Mouse (Mus musculus): ENCODE results near the gene Ugt1a8.
A peak's percentile ranks its signal among the peaks of the same experiment; 100 is the strongest.
"Not testable (repeated sequence)": the region's sequence is repeated elsewhere in the genome, so short reads cannot be mapped to it uniquely, and the experiment has no call there.

Ugt1a8 gene

DNA sequence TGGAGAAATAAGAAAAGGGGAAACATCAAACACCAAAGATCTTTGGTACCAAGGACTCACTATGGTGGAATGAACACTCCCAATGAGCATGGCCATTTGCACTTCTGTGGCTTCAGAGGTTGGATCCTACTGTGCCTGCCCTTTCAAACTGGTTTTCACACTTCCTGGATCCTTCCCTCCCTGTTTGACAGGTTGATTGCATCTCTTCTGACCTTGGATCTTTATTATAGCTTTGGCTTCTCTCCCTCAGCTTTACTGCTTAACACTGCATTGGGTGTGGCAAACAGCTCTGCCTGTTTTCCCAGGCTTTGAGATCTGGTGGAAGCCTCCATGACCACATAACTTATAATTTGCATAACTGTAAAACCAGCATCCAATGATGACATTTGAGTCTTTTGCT is 132.7 kb downstream of the Ugt1a8 start:
- peak; percentile 56 for DNase-seq (ENCODE audit: low read depth, low spot score)

DNA sequence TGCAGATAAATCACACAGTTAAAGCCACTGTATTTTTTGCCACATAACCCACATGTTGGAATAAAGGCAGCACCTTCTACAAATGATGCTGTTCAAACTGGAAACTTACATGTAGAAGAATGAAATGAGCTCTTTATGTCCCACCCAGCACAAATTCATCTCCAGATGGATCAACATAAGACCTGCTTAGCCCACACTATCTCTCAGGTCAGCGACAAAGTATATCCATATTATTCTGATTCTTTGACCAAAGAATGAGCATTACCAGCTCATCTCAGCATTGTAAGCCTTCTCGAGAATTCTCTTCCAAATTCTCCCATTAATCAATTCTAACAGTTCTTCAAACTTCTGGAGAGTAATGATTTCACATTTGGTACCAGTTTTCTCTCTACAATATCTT is 134.6 kb downstream of the Ugt1a8 start:
- DNase-seq (ENCODE audit: low read depth, low spot score) = no peak

DNA sequence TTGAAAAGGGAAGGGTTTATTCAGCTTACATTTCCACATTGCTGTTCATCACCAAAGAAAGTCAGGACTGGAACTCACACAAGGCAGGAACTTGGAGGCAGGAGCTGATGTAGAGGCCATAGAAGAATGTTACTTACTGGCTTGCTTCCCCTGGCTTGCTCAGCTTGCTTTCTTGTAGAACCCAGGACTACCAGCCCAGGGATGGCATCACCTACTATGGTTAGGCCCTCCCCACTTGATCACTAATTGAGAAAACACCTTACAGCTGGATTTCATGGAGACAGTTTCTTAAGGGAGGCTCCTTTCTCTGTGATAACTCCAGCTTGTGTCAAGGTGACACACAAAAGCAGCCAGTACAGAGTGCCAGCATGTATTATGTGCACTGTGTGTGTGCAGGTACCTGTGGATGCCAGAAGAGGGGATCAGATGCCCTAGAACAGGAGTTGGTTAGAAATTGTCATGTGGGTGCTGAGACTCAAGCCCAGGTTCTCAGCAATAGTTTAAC is 135.4 kb downstream of the Ugt1a8 start:
- not testable (repeated sequence) for DNase-seq (ENCODE audit: low read depth, low spot score)

DNA sequence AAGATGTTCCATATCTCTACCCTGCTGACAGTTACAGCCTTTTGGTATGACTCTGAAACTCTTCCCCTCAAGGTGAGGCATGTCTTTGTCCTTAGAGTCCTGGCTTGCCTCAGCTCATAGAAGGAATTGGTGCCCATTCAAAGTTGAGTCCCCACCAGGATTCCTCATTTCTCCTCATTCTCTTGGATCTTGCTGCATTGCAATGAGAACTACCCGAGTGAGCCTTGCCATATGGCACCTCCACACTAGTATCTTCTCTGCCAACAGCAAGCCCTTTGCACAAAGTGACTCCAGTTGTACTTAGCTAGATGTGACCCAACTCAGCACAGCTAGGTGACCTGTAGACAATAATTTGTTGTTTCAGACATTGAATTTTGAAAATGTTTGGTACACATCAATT is 136.0 kb downstream of the Ugt1a8 start:
- DNase-seq (ENCODE audit: low read depth, low spot score) = no peak

DNA sequence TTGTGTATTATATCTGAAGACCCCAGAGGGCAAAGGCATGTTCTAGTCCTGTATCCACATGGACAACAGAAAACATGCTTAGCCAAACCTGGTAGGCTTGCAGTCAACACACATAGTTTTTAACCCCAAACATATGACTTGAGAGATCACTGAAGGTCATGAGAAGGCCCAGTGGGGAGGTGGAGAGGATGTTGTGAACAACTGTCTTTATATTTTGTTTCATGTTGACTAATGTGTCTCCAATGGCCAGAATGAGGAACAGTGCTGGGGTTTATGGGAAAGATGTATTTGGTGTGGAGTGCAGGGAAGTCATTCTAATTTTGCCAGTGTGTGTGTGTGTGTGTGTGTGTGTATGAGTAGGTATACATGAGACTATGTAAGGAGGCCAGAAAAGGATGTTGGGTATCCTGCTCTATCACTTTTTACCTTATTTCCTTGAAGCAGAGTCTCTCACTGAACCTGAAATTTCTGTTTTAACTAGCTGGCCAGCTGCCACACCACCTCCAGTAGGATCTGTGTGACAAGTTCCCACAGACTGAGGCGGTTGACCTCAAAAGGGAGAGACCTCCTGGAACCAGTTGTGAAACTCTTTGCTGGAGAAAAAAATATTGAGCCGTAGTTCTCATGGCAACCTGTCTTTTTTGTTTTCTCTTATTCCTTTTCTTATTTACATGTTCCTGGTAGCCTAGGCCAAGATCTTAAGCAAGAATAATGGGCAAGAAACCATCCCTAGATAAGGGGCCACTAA is 136.6 kb downstream of the Ugt1a8 start:
- no peak for DNase-seq (ENCODE audit: low read depth, low spot score)

DNA sequence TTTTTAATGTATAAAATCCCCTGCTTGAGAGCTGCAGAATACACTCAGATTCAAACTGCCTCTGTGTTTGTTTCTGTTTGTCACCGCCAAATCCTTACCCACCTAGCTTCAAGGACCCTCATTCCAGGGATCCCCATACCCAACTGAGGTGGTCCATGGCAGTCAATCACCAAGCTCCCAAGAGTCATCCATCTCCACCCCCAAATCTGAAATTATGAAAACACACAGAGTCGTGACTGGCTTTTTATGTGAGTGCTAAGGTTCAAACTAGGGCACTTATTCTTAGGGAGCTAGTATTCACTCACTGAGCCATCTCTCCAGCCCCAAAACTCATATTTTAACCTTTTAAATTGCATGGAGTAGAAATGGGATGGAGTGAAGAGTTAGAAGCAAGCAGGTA is 137.7 kb downstream of the Ugt1a8 start:
- not testable (repeated sequence) for DNase-seq (ENCODE audit: low read depth, low spot score)

DNA sequence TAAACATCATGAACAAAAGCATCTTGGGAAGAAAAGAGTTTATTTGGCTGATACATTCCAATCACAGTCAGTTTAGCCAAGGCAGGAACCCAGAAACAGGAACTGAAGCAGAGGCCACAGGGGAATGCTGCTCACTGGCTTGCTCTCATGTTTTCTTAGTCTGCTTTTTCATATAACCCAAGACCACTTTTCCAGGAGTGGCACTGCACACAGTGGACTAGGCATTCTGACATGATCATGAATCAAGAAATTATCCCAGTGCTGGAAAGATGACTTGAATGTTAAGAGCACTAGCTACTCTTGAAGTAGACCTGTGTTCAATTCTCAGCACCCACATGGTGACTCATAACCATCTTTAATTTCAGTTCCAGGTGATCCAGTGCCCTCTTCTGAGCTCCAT is 138.1 kb downstream of the Ugt1a8 start:
- no peak for DNase-seq (ENCODE audit: low read depth, low spot score)

DNA sequence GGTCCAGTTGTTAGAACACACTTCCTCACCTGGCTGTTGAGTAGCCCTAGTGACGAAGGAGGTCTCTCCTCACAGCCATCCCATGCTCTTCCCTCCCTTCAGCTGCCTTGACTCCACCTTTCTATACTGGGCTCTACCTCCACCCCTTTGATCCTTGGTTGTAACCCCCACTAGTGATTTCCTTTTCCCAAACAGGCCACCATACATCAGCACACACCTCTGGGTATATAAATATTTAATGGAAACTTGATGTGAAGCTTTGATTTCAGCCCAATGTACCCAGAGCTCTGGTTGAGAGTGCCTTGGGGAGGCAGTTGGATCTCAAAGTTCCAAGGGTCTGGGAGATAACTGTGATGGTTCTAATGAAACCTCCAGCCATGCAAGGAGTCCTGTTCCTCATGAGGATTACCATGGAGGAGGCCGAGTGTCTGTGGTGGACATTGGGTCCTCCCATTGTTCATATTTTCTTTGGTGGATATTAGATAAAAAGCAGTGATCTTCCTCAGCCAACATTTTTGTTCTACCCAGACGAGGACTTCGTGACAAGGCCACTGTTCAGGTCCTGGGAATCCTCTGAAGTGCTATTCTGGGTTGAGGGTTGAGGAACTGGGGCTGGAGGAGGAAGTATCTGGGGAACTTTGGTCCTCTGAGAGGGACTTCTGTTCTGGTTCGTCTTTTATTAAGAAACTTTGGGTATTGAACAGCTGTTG is 139.2 kb downstream of the Ugt1a8 start, which contains the start of gene Mroh2a:
TSS of gene Mroh2a (plus strand) at position 317 of the 710 bp plus-strand sequence.
- no peak for DNase-seq (ENCODE audit: low read depth, low spot score)

DNA sequence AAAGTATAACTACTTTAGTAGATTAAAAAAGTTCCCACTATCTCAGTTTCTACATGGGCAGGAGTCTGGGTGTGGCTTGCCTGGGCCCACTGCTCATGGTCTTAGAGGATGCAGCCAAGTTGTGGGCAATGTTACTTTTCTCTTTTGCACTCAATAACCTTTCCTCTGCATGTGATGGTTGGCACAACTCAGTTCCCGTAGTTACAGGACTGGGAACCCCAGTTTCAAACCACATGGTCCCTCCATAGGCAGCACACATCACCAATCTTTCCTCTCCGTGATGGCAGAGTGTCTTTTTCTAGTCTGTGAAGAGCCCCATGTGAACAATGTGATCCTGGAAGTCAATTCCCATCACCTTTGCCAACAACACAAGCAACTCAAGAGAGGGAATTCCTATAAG is 139.9 kb downstream of the Ugt1a8 start:
- DNase-seq (ENCODE audit: low read depth, low spot score) = no peak

DNA sequence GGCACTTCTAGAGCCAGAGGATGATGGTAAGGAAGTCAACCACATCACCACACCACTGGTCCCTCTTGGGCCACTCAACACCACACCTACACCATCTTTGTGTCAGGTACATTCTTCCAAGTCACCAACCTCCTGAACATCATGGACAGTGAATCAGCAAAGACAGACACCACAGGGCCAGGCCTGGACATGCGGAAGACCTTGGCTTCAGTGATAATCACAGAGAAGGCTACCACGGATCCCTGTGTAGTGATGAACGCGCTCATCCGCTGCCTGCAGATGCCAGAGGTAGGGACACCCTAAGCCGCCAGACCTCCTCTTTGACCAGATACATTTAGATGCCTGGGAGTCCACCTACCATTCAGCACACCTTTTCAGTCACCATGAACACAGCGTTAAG is 140.5 kb downstream of the Ugt1a8 start:
- no peak for DNase-seq (ENCODE audit: low read depth, low spot score)

DNA sequence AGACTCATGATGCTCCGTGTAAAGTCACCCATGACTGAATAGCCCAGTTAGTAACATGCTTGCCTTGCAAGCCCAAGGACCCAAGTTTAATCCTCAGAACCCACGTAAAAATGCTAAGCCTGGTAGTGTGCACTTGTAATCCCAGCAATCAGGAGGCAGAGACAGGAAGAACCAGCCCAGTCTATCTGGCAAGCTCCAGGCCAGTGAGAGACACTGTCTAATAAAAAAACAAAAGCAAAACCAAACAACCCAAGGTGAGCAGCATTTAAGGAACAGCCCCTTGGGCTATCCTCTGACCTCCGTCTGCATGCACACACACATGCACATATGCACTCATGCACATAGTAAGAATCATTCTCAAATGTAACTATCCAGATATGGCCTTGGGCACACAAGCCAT is 142.0 kb downstream of the Ugt1a8 start:
- no peak for DNase-seq (ENCODE audit: low read depth, low spot score)

DNA sequence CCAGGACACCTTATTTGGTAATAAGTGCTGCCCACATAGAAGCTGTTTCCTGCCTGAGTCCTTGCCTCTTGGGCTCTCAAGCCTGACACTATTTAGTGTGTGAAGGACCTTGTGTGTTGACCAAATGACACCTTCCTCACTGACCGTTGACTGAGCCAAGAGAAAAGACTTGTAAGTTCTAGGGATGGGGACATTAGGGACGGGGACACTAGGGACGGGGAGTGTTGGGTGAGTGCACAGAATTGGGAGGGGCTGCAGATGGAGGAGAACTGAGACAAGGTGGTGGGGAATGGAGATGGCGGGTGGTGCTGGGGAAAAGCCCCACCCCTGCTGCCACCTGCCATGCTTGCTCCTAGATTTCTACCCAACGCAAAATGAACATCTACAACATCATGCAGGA is 142.4 kb downstream of the Ugt1a8 start:
- no peak for DNase-seq (ENCODE audit: low read depth, low spot score)

DNA sequence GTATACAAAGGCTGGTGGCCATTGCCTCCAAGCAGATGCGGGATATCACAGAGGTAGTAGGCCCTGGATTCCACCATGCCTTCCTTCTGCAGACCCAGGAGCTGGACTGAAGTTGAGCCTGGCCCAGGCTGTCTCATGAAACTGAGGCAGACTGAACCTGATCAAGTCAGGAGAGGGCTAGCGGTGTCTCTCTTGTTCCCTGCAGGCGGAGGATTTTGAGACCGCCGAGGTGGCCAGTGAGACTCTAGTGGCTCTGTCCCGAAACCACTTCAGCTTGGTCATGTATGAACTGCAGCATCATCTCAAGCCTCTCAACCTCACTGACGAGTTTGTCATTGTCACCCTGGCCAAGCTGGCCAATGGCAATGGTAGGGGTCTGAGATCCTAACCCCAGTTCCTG is 142.8 kb downstream of the Ugt1a8 start:
- DNase-seq (ENCODE audit: low read depth, low spot score) = no peak

DNA sequence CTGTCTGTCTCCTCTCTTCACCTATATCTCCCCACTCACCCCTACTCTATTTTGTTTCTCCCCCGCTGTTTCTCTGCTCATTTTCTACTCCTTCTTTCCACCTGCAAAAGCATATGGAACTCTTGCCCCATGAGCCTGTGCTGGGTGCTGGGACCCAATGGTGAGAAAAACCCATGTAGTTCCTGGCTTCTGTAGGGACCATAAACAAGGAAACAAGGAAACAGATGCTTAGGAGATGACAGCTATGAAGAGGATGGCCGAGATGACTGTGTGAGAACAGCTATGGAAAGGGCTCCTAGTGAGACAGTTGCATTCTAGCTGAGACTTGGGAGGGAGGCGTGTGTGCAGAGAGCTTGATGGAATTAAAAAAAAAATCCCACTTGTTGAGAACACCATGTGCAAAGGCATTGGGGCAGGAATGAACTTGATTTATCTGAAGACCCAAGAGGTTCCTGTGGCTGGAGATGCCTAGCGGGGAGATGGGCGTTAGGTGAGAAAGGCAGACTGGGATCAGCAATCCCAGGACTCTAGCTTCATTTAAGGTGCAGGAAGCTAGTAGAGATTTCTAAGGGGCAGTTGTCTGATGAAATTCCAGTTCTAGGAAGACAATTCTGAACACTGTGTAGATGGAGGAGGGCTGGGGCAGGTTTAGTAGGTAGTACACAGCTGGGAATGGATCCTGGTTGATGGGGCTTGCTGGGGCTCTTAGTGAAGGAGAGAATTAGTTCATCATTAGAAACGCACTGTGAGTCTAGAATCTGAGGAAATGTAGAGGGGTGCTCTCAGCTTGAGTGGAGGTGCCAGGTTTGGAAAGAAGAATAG is 143.6 kb downstream of the Ugt1a8 start:
- no peak for DNase-seq (ENCODE audit: low read depth, low spot score)

DNA sequence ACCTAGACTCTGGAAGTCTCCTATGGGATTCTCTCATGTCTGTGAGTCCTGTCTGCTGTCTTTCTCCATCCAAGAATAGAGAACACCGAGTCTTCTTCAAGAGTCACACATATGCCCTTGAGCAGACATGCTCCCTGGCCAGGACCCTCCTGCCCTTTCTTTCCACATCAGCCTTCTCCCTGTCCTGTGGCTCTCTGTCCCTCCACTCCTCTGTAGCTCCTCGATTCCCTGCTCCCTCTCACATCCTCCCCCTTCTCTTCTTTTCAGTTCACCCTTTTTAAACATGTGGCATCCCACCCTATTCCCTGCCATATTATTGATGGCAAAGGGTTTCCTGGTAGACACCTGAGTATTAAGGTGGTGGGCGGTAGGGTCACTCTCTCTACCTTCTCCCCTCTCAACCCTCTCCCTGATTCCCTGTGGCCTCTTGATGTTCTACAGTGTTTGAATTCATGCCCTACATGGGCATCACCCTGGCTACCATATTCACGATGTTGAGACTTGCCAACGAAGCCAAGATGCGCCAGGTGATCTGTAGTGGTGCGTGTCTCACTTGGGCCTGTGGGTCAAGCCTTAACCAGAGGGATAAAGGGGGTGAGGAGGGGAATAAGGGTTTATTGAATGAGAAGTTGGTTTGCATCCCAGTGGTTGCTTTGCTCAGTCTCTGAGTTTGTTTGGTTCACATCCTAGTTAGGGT is 144.3 kb downstream of the Ugt1a8 start:
- DNase-seq (ENCODE audit: low read depth, low spot score) = no peak

DNA sequence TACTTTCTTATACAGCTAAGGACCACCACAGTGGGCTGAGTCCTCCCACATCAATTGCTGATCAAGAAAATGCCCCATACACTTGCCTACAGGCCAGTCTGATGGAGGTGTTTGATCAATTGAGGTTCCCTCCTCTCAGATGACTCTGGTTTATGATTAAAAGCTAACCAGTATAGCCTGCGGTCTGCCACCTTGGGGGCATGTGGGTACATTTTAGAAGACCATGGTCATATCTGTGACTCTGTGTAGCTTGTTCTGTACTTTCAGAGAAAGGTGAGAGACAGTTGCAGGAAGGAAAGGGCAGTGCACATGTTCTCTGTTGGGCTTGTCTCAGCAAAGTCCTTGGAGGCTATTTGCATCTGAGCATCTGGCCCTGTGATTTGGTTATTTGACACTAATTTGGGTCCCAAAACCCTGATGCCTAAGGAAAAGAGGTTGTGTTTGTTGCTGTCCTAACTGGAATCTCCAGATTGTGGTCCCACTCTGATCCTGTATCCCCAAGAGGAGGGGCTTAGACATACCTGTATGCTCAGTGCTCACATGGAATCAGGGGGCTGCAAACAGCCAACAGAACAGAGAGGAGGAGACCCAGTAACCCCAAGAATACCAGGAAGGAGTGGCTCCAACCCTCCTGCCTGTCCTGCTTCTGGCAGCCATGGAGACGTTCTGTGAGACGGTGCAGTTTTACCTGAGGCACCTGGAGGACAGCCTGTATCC is 145.2 kb downstream of the Ugt1a8 start:
- no peak for DNase-seq (ENCODE audit: low read depth, low spot score)

DNA sequence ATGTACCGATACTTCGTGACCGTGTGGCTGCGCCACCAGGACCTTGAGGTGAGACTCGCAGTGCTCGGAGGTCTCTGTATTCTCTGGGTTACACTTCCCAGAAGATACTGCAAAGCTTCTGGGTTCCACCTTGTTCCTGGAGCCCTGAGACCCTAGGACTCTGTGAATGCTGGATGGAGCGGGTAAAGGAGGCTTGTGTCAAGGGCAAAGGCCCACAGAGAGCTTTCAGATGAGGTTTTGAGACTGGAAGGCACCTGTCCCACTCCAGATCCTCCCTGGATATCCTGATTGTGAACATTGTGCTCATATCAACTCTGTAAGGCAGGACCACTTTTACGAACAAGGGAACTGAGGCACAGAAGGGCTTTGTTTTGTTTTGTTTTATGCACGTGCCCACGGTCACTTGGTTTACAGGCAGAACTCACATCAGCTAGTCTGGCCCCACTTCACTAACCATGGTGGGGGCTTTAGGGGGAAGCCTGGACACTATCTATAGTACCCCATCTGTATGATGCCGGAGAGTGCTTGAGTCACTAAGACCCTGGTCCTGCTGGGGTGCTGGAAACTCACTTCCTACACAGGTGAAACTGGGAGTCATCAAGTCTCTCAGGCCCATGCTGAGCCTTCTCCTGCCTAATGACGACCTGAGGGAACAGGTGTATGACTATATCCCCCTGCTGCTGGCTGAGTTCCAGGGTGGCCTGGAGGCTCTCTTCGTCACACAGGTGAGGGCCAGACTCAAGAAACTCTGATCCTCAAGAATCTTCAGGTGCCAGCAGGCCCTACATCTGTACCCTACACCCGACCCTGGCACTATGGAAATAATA is 146.0 kb downstream of the Ugt1a8 start:
- DNase-seq (ENCODE audit: low read depth, low spot score) = no peak

DNA sequence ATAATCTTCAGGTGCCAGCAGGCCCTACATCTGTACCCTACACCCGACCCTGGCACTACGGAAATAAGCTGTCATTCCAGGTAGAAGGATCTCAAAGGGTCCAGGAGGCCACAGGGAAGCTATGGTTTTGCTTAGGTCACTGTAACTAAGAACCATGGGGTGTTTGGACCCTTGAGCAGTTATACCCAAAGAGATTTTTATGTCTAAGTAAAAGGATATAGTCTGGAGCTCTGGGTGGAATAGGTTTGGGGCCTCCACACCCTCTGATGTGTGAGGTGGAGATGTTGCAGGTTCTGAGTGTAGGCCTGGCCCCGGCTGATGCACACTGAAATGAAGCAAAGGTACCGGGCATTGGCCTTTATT is 146.6 kb downstream of the Ugt1a8 start:
- no peak for DNase-seq (ENCODE audit: low read depth, low spot score)

DNA sequence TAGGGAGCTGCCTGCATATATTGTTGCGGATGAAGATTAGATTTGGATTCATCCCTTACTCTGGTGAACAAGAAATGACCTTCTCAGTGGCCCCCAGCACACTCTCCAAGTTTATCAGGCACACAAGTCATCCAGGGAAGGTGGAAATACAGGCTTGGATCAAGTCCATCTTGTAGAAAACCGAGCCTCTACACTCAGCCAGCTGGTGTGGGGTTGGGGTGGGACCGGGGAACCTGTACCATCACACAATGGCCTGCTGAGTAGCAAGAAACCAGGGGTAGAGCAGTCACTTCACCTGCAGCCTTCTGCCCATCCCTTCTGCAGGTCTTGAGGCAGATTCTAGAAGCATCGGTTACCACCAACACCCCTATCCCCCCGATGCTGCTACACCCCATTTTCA is 147.0 kb downstream of the Ugt1a8 start:
- DNase-seq (ENCODE audit: low read depth, low spot score) = no peak
